Mouse (Mus musculus) lung, embryonic 14.5 days (tissue): ENCODE data around the gene Hhex. TPM values are rescaled to one million over a fixed set of nuclear protein-coding genes. Genes with fewer than 3 reads are reported as not detected.

Source experiments
- ATAC-seq: fragments of 200-750 bp; cut with Nextera tagmentation; 2 replicates; pipeline ENCODE4 v1.8.0; 2017; ENCODE audit warnings: mild to moderate bottlenecking, moderate TSS enrichment, moderate library complexity; ENCODE audit not compliant: insufficient read depth
- DNase-seq: peaks from one replicate; pipeline ENCODE4 v3.0.0-alpha.2; 2015
- H3K27ac ChIP-seq: fragments of 300-500 bp; sonication (generic); 2 replicates; pipeline ENCODE4 v1.5.1; 2014; ENCODE audit warnings: low read depth, mild to moderate bottlenecking, moderate library complexity
- H3K27me3 ChIP-seq: fragments of 300-500 bp; sonication (generic); 2 replicates; pipeline ENCODE4 v1.6.1; 2014; ENCODE audit warnings: low read length, control low read depth; ENCODE audit not compliant: insufficient read depth
- H3K36me3 ChIP-seq: fragments of 300-500 bp; sonication (generic); 2 replicates; pipeline ENCODE4 v1.6.1; 2014; ENCODE audit warnings: control low read depth; ENCODE audit not compliant: insufficient read depth
- H3K4me1 ChIP-seq: fragments of 300-500 bp; sonication (generic); 2 replicates; pipeline ENCODE4 v1.6.1; 2014; ENCODE audit warnings: antibody characterized with exemption, control low read depth; ENCODE audit not compliant: insufficient read depth
- H3K4me2 ChIP-seq: fragments of 300-500 bp; sonication (generic); 2 replicates; pipeline ENCODE4 v1.6.1; 2014; ENCODE audit warnings: mild to moderate bottlenecking
- H3K4me3 ChIP-seq: fragments of 300-500 bp; sonication (generic); 2 replicates; pipeline ENCODE4 v1.5.1; 2014; ENCODE audit warnings: low read depth, low read length
- H3K9ac ChIP-seq: fragments of 300-500 bp; sonication (generic); 2 replicates; pipeline ENCODE4 v1.6.1; 2014
- H3K9me3 ChIP-seq: fragments of 300-500 bp; sonication (generic); 2 replicates; pipeline ENCODE4 v1.6.1; 2016; ENCODE audit warnings: low read depth, low read length, control low read depth
- CTCF ChIP-seq: IDR thresholded peaks from 2 replicates; pipeline ENCODE4 v1.5.1; 2016; ENCODE audit warnings: antibody characterized with exemption, low read depth
- WGBS: fragments of 180-500 bp; shearing (Covaris S2); extraction: QIAGEN DNeasy Blood & Tissue Kit; methylation state at CpG from one replicate; pipeline ENCODE4 v1.1.7; 2014; 5-methylcytosine and 5-hydroxymethylcytosine counted together
- polyA plus RNA-seq: library from polyadenylated mRNA; unstranded; fragments of >200 nt; fragmentation: Nextera tagmentation; extraction: Ambion mirVana; gene quantifications from 2 replicates; pipeline ENCODE4 v1.2.1, GENCODE M21; 2014

The Hhex gene
- polyA plus RNA-seq, 1 experiment from 2014 or later: 28.1 TPM

GRCm38 (mm10) chr19:37436514-37437288 is 2.1 kb downstream of the Hhex start:
- peak; percentile 58 for DNase-seq
- no peaks in the 10 kb centered on the region for H3K9me3 ChIP-seq
- 9% methylated on average over 28 of the region's 28 CpGs for WGBS
- no peaks in the 10 kb centered on the region for H3K4me1 ChIP-seq
- peak overlapping the region; percentile 56 for H3K4me3 ChIP-seq
- peak overlapping the region; percentile 75 for H3K4me2 ChIP-seq
- H3K27me3 ChIP-seq: peaks cover 65% of the 10 kb centered on the region
- H3K9ac ChIP-seq: no peak overlapping the region
- H3K36me3 ChIP-seq: no peaks in the 10 kb centered on the region
- TF ChIP-seq CTCF: no peak
- ATAC-seq: no peak
- 0 out of 2 replicates have a peak overlapping the region, but pooled peaks have one; percentile 4 for H3K27ac ChIP-seq

GRCm38 (mm10) chr19:37437289-37437606 is 2.6 kb downstream of the Hhex start:
- no peak overlapping the region for H3K27ac ChIP-seq
- no peak overlapping the region for H3K9ac ChIP-seq
- H3K27me3 ChIP-seq: peaks cover 60% of the 10 kb centered on the region
- no peaks in the 10 kb centered on the region for H3K9me3 ChIP-seq
- WGBS: 8% methylated on average over 14 of the region's 14 CpGs
- peak overlapping the region; percentile 75 for H3K4me2 ChIP-seq
- no peak for DNase-seq
- TF ChIP-seq CTCF: no peak
- H3K4me3 ChIP-seq: peak overlapping the region; percentile 56
- H3K36me3 ChIP-seq: no peaks in the 10 kb centered on the region
- no peaks in the 10 kb centered on the region for H3K4me1 ChIP-seq
- no peak for ATAC-seq

GRCm38 (mm10) chr19:37440181-37440580 is 5.6 kb downstream of the Hhex start:
- 67% methylated on average over 4 of the region's 4 CpGs for whole genome bisulfite sequencing
- Histone ChIP-seq H3K9ac (no peak overlapping the region), H3K27me3 (peaks cover 32% of the 10 kb centered on the region), H3K4me3 (no peak overlapping the region), H3K9me3 (no peaks in the 10 kb centered on the region), H3K4me1 (no peaks in the 10 kb centered on the region), H3K27ac (no peak overlapping the region), H3K4me2 (no peak overlapping the region), H3K36me3 (no peaks in the 10 kb centered on the region)
- DNase-seq (no peak), ATAC-seq (no peak)
- TF ChIP-seq CTCF: no peak

- Histone ChIP-seq H3K36me3 (no peaks in the 10 kb centered on the region), H3K4me3 (no peak overlapping the region), H3K27ac (no peak overlapping the region), H3K4me2 (no peak overlapping the region), H3K9me3 (no peaks in the 10 kb centered on the region), H3K4me1 (no peaks in the 10 kb centered on the region), H3K9ac (no peak overlapping the region), H3K27me3 (peaks cover 26% of the 10 kb centered on the region)
- WGBS: 57% methylated on average over 16 of the region's 16 CpGs
- TF ChIP-seq CTCF: no peak
- ATAC-seq (no peak), DNase-seq (no peak)
These were observed 6.3 kb downstream of the Hhex start for GRCm38 (mm10) chr19:37440708-37441475.

- no peak overlapping the region for H3K4me2 ChIP-seq
- no peaks in the 10 kb centered on the region for H3K9me3 ChIP-seq
- H3K27me3 ChIP-seq: peaks cover 7% of the 10 kb centered on the region
- WGBS: 55% methylated on average over 10 of the region's 10 CpGs
- H3K4me1 ChIP-seq: no peaks in the 10 kb centered on the region
- no peak for TF ChIP-seq CTCF
- H3K4me3 ChIP-seq: no peak overlapping the region
- no peak for DNase-seq
- no peak overlapping the region for H3K9ac ChIP-seq
- no peak overlapping the region for H3K27ac ChIP-seq
- no peak for ATAC-seq
- H3K36me3 ChIP-seq: no peaks in the 10 kb centered on the region
These were observed 8.1 kb downstream of the Hhex start for GRCm38 (mm10) chr19:37442524-37443286.

GRCm38 (mm10) chr19:37443631-37444140 is 9.1 kb downstream of the Hhex start:
- Histone ChIP-seq H3K9me3 (no peaks in the 10 kb centered on the region), H3K36me3 (no peaks in the 10 kb centered on the region), H3K27me3 (peaks cover 4% of the 10 kb centered on the region; the same call in 1 of the 2 replicates), H3K27ac (no peak overlapping the region), H3K9ac (no peak overlapping the region), H3K4me1 (no peaks in the 10 kb centered on the region), H3K4me3 (no peak overlapping the region), H3K4me2 (no peak overlapping the region)
- no peak for TF ChIP-seq CTCF
- 38% methylated on average over 4 of the region's 4 CpGs for WGBS
- peak; percentile 9 for DNase-seq
- ATAC-seq: no peak

- no peaks in the 10 kb centered on the region for H3K36me3 ChIP-seq
- no peaks in the 10 kb centered on the region for H3K27me3 ChIP-seq
- H3K9me3 ChIP-seq: no peaks in the 10 kb centered on the region
- 51% methylated on average over 5 of the region's 5 CpGs for WGBS
- H3K27ac ChIP-seq: no peak overlapping the region
- TF ChIP-seq CTCF: no peak
- no peak overlapping the region for H3K4me2 ChIP-seq
- H3K9ac ChIP-seq: no peak overlapping the region
- no peaks in the 10 kb centered on the region for H3K4me1 ChIP-seq
- DNase-seq: no peak
- no peak for ATAC-seq
- H3K4me3 ChIP-seq: no peak overlapping the region
These were observed 13.6 kb downstream of the Hhex start for GRCm38 (mm10) chr19:37448212-37448611.
